8 mouse cellular contexts compared by ENCODE assay signal in genomic region chr9:86583740-86584139, GRCm38 (mm10). TPM values are rescaled to one million over a fixed set of nuclear protein-coding genes. Genes with fewer than 3 reads are reported as not detected.
DNase-seq lines count a peak whose midpoint lies in the region; ATAC-seq and TF ChIP-seq lines count a peak whose summit lies in the region.

No protein-coding gene starts in this region.

- peaks cover 19% of the 10 kb centered on the region for H3K36me3 ChIP-seq in heart, embryonic 12.5 days
- H3K36me3 ChIP-seq in midbrain, embryonic 11.5 days (ENCODE audit: control insufficient read depth, insufficient read depth, low read length): no peaks in the 10 kb centered on the region

- no peak overlapping the region for H3K4me2 ChIP-seq in heart, embryonic 12.5 days
- H3K4me2 ChIP-seq in midbrain, embryonic 11.5 days: no peak overlapping the region

- ATAC-seq in heart, embryonic 12.5 days (ENCODE audit: insufficient number of reproducible peaks, low FRiP score): no peak
- ATAC-seq in midbrain, embryonic 11.5 days (ENCODE audit: low FRiP score): peak; percentile 59; the same call in 1 of the 2 replicates

- H3K4me1 ChIP-seq in heart, embryonic 12.5 days (replicated peaks): no peaks in the 10 kb centered on the region
- no peaks in the 10 kb centered on the region for H3K4me1 ChIP-seq in cerebellum, adult 2 months (ENCODE audit: control insufficient read depth, insufficient read depth, low read length)
- no peaks in the 10 kb centered on the region for H3K4me1 ChIP-seq in midbrain, embryonic 11.5 days (ENCODE audit: control insufficient read depth, insufficient read depth, low read length)

- no peak overlapping the region for H3K27ac ChIP-seq in heart, embryonic 12.5 days (ENCODE audit: poor library complexity, severe bottlenecking)
- H3K27ac ChIP-seq in cerebellum, adult 2 months (ENCODE audit: insufficient read depth, low read length): no peak overlapping the region
- no peak overlapping the region for H3K27ac ChIP-seq in midbrain, embryonic 11.5 days (ENCODE audit: low read depth, low read length)

- TF ChIP-seq CTCF in cerebellum, adult 2 months (IDR thresholded peaks at IDR 0.05; ENCODE audit: borderline replicate concordance, insufficient read depth, low read depth, low read length): peak; percentile 84

- DNase-seq in heart, adult 18-20 months: peak; percentile 66 to 81
- peak; percentile 48 to 70 for DNase-seq in cerebellum, adult 2 months
- peak; percentile 64 for DNase-seq in forelimb bud, embryonic 11.5 days (ENCODE audit: low read depth, low spot score)
- DNase-seq in induced T-regulatory cell, adult 2 months (ENCODE audit: low read depth): peak; percentile 83
- peak; percentile 60 to 75 for DNase-seq in left cerebral cortex, adult 18-20 months (ENCODE audit: low spot score in 2 of 2)
- peak; percentile 96 for DNase-seq in midbrain, embryonic 11.5 days (ENCODE audit: low spot score, missing footprints)
- DNase-seq in right cerebral cortex, postnatal 36 days (ENCODE audit: low spot score in 2 of 2): peak; percentile 55 to 59

- no peak overlapping the region for H3K4me3 ChIP-seq in heart, embryonic 12.5 days
- H3K4me3 ChIP-seq in cerebellum, adult 2 months (replicated peaks; ENCODE audit: insufficient read depth, low read depth, low read length): no peak overlapping the region
- no peak overlapping the region for H3K4me3 ChIP-seq in midbrain, embryonic 11.5 days (ENCODE audit: low read depth, low read length)

- no peak overlapping the region for H3K9ac ChIP-seq in heart, embryonic 12.5 days
- H3K9ac ChIP-seq in midbrain, embryonic 11.5 days (ENCODE audit: low read length): no peak overlapping the region

- no peak for TF ChIP-seq POLR2A in cerebellum, adult 2 months (IDR thresholded peaks at IDR 0.05; ENCODE audit: borderline replicate concordance, insufficient read depth, low read length)

- H3K9me3 ChIP-seq in heart, embryonic 12.5 days (replicated peaks): no peaks in the 10 kb centered on the region
- H3K9me3 ChIP-seq in midbrain, embryonic 11.5 days (ENCODE audit: control insufficient read depth, low read length): no peaks in the 10 kb centered on the region

- WGBS in heart, embryonic 12.5 days: 50% methylated on average over 3 of the region's 3 CpGs
- 60% methylated on average over 3 of the region's 3 CpGs for WGBS in cerebellum, adult 2 months
- 51% methylated on average over 3 of the region's 3 CpGs for WGBS in midbrain, embryonic 11.5 days

- no peaks in the 10 kb centered on the region for H3K27me3 ChIP-seq in heart, embryonic 12.5 days (replicated peaks)
- H3K27me3 ChIP-seq in cerebellum, adult 2 months (ENCODE audit: control insufficient read depth, insufficient read depth, low read length): no peaks in the 10 kb centered on the region
- no peaks in the 10 kb centered on the region for H3K27me3 ChIP-seq in midbrain, embryonic 11.5 days (ENCODE audit: control insufficient read depth, insufficient read depth, low read length)

RNA-seq across cellular contexts. Expression of gene Rwdd2a, which starts 11.9 kb away (rescaled TPM):
- under 1 TPM; 0.21 to 0.77 TPM for total RNA-seq in heart, adult 18-20 months (2021)
- 4.0 and 4.4 TPM in 2 replicates for polyA plus RNA-seq in heart, embryonic 12.5 days (2016; fragmentation: Nextera tagmentation; extraction: Ambion mirVana)
- polyA plus RNA-seq in cerebellum, adult 2 months (2012; rRNA removed): 31.6 and 33.2 TPM in 2 replicates
- 10 to 100 TPM; 22.4 to 26.8 TPM for total RNA-seq in left cerebral cortex, adult 18-20 months (2021)
- 5.1 and 5.2 TPM in 2 replicates for polyA plus RNA-seq in midbrain, embryonic 11.5 days (2014; fragmentation: Nextera tagmentation; extraction: Ambion mirVana)

RNA-seq across cellular contexts. Expression of gene Pgm3, which starts 12.1 kb away (rescaled TPM):
- 1 to 10 TPM; 7.4 to 7.8 TPM for total RNA-seq in heart, adult 18-20 months (2021)
- 25.2 and 25.7 TPM in 2 replicates for polyA plus RNA-seq in heart, embryonic 12.5 days (2016; fragmentation: Nextera tagmentation; extraction: Ambion mirVana)
- 12.2 and 12.9 TPM in 2 replicates for polyA plus RNA-seq in cerebellum, adult 2 months (2012; rRNA removed)
- 10 to 100 TPM; 17.5 to 19.2 TPM for total RNA-seq in left cerebral cortex, adult 18-20 months (2021)
- 34.8 and 38.1 TPM in 2 replicates for polyA plus RNA-seq in midbrain, embryonic 11.5 days (2014; fragmentation: Nextera tagmentation; extraction: Ambion mirVana)
